Mouse (Mus musculus): Measurements from ENCODE around the gene R3hdm4.

The R3hdm4 gene

GRCm38 (mm10) chr10:79865801-79866295, 55.2 kb downstream of the R3hdm4 start:
- no peak for DNase-seq

GRCm38 (mm10) chr10:79865189-79865601, 55.8 kb downstream of the R3hdm4 start:
- no peak for DNase-seq

- DNase-seq: no peak
Observed at GRCm38 (mm10) chr10:79864351-79865188, 56.4 kb downstream of the R3hdm4 start.

GRCm38 (mm10) chr10:79862925-79863324, 58.1 kb downstream of the R3hdm4 start:
- DNase-seq: no peak

GRCm38 (mm10) chr10:79862049-79862788, 58.8 kb downstream of the R3hdm4 start:
- no peak for DNase-seq

GRCm38 (mm10) chr10:79861230-79862048, 59.6 kb downstream of the R3hdm4 start:
- DNase-seq: no peak

GRCm38 (mm10) chr10:79860079-79860911, 60.7 kb downstream of the R3hdm4 start:
- DNase-seq: no peak

Measured in lung, adult 18-20 months (tissue).